Mouse (Mus musculus) hindbrain, embryonic 15.5 days (tissue): ENCODE results near the gene Foxp1. TPM values are rescaled to one million over a fixed set of nuclear protein-coding genes. Genes with fewer than 3 reads are reported as not detected.
A peak's percentile ranks its signal among the peaks of the same experiment; 100 is the strongest.

ENCODE experiments used
- ATAC-seq: fragments of 200-750 bp; cut with Nextera tagmentation; 2 replicates; pipeline ENCODE4 v1.8.0; 2017; ENCODE audit warnings: low read depth, moderate number of reproducible peaks, moderate TSS enrichment; ENCODE audit not compliant: low FRiP score
- H3K27ac ChIP-seq: fragments of 300-500 bp; sonication (generic); replicated peaks from 2 replicates; pipeline ENCODE4 v1.5.1; 2015; ENCODE audit warnings: mild to moderate bottlenecking, inconsistent platforms
- H3K27me3 ChIP-seq: fragments of 300-500 bp; sonication (generic); 2 replicates; pipeline ENCODE4 v1.6.1; 2015; ENCODE audit warnings: control low read depth, inconsistent platforms
- H3K36me3 ChIP-seq: fragments of 300-500 bp; sonication (generic); 2 replicates; pipeline ENCODE4 v1.6.1; 2015; ENCODE audit warnings: control low read depth, inconsistent platforms
- H3K4me1 ChIP-seq: fragments of 300-500 bp; sonication (generic); replicated peaks from 2 replicates; pipeline ENCODE4 v1.6.1; 2015; ENCODE audit warnings: control low read depth, inconsistent platforms
- H3K4me2 ChIP-seq: fragments of 300-500 bp; sonication (generic); 2 replicates; pipeline ENCODE4 v1.6.1; 2015; ENCODE audit warnings: moderate library complexity, mild to moderate bottlenecking, inconsistent platforms
- H3K4me3 ChIP-seq: fragments of 300-500 bp; sonication (generic); 2 replicates; pipeline ENCODE4 v1.5.1; 2015; ENCODE audit warnings: mild to moderate bottlenecking, inconsistent platforms
- H3K9ac ChIP-seq: fragments of 300-500 bp; sonication (generic); 2 replicates; pipeline ENCODE4 v1.6.1; 2015; ENCODE audit warnings: inconsistent platforms
- H3K9me3 ChIP-seq: fragments of 300-500 bp; sonication (generic); 2 replicates; pipeline ENCODE4 v1.6.1; 2016; ENCODE audit warnings: control low read depth, inconsistent platforms
- WGBS: fragments of 180-500 bp; shearing (Covaris S2); methylation state at CpG from one replicate; pipeline ENCODE4 v1.1.7; 2015; 5-methylcytosine and 5-hydroxymethylcytosine counted together
- polyA plus RNA-seq: library from polyadenylated mRNA; unstranded; fragments of >200 nt; fragmentation: Nextera tagmentation; extraction: Ambion mirVana; gene quantifications from 2 replicates; pipeline ENCODE4 v1.2.1, GENCODE M21; 2015

Gene Foxp1
- 61.6 and 74.2 TPM in 2 replicates for polyA plus RNA-seq

DNA sequence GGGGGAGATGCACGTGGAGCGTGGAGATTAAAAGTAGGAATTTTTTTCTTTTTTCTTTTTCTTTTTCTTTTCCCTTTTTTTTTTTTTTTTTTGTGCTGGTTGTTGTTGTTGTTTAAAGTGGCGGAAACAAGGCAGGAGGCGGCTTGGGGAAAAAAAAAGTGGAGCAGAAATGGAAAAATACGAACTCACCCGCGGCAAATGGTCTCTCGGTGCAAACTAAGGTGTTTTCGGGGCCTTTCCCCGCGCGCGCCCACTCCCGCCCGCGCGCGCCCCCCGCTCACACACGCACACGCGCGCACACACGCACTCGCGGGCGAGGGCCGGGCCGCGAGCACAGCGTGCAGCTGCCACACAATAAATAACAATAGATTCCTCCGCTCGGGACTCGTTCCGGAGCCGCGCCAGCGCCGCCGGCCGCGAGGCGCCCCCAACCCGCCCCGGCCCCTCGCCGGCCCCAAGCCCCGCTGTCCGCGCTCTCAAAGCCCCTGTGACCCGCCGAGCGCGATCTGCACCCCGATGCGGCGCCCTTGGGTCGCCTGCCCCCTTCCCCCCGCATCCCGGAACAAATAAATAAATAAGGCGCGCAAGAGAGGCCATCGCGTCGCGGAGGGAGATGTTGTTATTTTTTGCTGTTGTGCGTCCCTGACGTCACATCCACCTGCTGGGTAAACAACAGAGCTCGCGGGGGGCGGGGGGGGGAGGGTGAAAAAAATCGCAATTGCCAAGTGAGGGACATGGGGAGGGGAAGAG, at the start of gene Foxp1:
Gene Foxp1, minus strand, starts transcription at position 363 of the 750 bp plus-strand sequence.
- Histone ChIP-seq H3K36me3 (0 out of 2 replicates have a peak, but pooled peaks cover 3% of the 10 kb centered on the region), H3K27ac (peak within 1 kb of the TSS; percentile 100), H3K4me2 (peak within 1 kb of the TSS; percentile 99), H3K9me3 (no peaks in the 10 kb centered on the region), H3K4me1 (peaks cover 34% of the 10 kb centered on the region), H3K9ac (peak within 1 kb of the TSS; percentile 91), H3K4me3 (peak within 1 kb of the TSS; percentile 94), H3K27me3 (no peaks in the 10 kb centered on the region)
- WGBS = under 1% methylated on average over 72 of the region's 72 CpGs
- ATAC-seq = peak; percentile 39; the same call in 1 of the 2 replicates

DNA sequence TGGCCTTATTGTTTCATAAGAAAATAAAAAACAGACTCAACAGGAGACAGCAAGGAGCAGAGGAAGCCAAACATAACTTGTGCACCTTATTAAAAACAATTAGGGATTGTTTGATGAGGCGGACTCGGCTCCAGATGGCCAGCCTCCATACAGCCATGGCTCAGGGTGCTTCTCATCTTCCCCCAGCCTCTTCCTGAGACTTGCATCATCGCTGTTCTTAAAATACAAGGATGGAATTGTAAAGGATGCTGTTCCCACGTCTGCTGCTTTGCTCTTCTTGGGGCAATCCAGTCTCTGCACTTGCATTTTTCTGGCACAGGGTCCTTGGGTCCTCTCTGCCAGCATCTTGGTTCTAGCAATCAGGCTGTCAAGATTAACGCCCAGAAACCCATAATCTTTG, 49.5 kb upstream of the Foxp1 start:
- Histone ChIP-seq H3K9ac (no peak overlapping the region), H3K4me2 (no peak overlapping the region), H3K36me3 (no peaks in the 10 kb centered on the region), H3K4me3 (no peak overlapping the region), H3K27me3 (no peaks in the 10 kb centered on the region), H3K4me1 (no peaks in the 10 kb centered on the region), H3K27ac (no peak overlapping the region), H3K9me3 (no peaks in the 10 kb centered on the region)
- no peak for ATAC-seq
- WGBS = 79% methylated on average over 5 of the region's 5 CpGs

DNA sequence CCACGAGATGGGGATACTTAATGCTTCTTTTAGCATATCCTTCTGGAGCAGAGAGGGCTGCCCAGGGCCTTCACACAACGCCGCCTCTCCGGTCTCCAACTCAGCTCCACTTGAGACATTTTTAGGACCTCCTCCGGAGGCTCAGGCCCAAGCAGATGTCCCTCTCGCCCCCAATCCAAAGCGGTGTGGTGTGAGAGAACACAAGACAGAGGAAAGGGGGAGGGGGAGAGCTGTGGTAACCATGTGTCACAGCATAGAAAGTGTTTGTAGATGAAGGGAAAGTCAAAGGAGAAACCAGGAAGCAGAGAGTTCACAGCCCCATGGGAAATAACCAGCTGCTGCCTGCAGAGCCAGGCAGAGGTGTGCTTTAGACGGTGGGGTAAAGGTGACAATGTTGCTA, 44.4 kb upstream of the Foxp1 start:
- no peaks in the 10 kb centered on the region for H3K9me3 ChIP-seq
- no peak overlapping the region for H3K9ac ChIP-seq
- no peak for ATAC-seq
- no peak overlapping the region for H3K27ac ChIP-seq
- no peaks in the 10 kb centered on the region for H3K36me3 ChIP-seq
- H3K4me1 ChIP-seq = no peaks in the 10 kb centered on the region
- H3K27me3 ChIP-seq = no peaks in the 10 kb centered on the region
- no peak overlapping the region for H3K4me3 ChIP-seq
- 74% methylated on average over 8 of the region's 8 CpGs for WGBS
- H3K4me2 ChIP-seq = no peak overlapping the region

DNA sequence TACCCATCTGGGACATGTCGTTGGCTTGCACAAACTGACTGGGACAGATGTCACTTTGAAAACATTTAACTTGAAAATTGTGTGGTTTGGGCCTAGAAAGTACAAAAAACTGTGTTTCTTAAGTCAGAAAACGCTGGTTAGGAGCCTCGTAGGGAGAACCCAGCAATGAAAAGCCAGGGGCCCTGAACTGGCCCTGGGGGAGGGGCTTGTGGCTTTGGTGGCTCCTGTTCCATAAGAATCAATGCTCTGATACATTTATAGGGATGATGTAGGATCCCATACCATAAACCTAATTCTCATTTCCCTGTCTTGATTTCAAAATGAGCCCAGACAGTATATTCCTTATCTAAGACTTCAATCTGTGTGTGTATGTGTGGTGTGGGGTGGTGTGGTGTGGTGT, 42.2 kb upstream of the Foxp1 start:
- no peaks in the 10 kb centered on the region for H3K9me3 ChIP-seq
- no peaks in the 10 kb centered on the region for H3K36me3 ChIP-seq
- WGBS = 85% methylated on average over 3 of the region's 3 CpGs
- H3K4me2 ChIP-seq = no peak overlapping the region
- H3K27ac ChIP-seq = no peak overlapping the region
- no peak overlapping the region for H3K4me3 ChIP-seq
- ATAC-seq = no peak
- H3K27me3 ChIP-seq = no peaks in the 10 kb centered on the region
- no peak overlapping the region for H3K9ac ChIP-seq
- H3K4me1 ChIP-seq = no peaks in the 10 kb centered on the region

DNA sequence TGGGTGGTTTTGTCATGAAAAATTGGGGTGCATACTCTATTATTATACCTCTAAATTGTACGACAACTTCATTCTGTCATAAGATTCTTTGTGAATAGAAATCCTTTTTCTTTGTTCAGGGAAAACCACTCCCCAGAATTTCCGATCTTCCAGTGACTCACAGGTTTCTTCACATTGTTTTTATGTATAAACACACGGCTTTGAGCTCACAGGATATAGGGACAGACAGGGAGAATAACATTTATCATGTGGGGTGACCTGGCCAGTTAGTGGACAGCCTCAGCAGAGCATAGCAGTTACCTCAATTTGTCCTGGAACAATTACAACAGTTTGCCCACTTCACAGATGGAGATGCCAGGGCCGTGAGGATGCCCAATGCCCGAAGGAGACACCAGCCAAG, 34.4 kb upstream of the Foxp1 start:
- H3K4me3 ChIP-seq = no peak overlapping the region
- H3K9me3 ChIP-seq = no peaks in the 10 kb centered on the region
- no peak overlapping the region for H3K27ac ChIP-seq
- H3K9ac ChIP-seq = no peak overlapping the region
- no peaks in the 10 kb centered on the region for H3K27me3 ChIP-seq
- no peaks in the 10 kb centered on the region for H3K4me1 ChIP-seq
- no peaks in the 10 kb centered on the region for H3K36me3 ChIP-seq
- WGBS = 91% methylated on average over 5 of the region's 5 CpGs
- no peak overlapping the region for H3K4me2 ChIP-seq
- ATAC-seq = no peak

DNA sequence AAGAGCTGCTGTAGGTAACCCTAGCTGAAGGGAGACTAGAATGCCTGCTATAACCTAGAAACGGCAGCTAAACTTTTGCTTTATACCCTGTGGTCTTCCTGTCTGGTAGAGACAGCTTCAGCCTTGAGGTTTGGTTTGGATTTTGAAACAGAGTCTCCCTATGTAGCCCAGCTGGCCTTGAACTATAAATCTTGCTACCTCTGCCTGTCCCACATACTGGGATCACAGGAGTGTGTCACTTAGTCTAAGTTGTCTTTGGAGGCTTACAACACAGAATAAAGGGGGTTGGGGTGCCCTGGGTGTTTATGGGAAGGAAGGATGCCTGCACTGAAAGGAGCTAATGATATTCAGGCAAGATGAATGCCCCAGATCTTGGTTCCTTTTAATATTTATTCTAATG, 30.3 kb upstream of the Foxp1 start:
- Histone ChIP-seq H3K4me3 (no peak overlapping the region), H3K27ac (no peak overlapping the region), H3K9me3 (no peaks in the 10 kb centered on the region; the same call in 1 of the 2 replicates), H3K36me3 (no peaks in the 10 kb centered on the region), H3K4me2 (no peak overlapping the region), H3K9ac (no peak overlapping the region), H3K27me3 (no peaks in the 10 kb centered on the region), H3K4me1 (no peaks in the 10 kb centered on the region)
- no peak for ATAC-seq
- 87% methylated on average over 1 of the region's 1 CpGs for WGBS

DNA sequence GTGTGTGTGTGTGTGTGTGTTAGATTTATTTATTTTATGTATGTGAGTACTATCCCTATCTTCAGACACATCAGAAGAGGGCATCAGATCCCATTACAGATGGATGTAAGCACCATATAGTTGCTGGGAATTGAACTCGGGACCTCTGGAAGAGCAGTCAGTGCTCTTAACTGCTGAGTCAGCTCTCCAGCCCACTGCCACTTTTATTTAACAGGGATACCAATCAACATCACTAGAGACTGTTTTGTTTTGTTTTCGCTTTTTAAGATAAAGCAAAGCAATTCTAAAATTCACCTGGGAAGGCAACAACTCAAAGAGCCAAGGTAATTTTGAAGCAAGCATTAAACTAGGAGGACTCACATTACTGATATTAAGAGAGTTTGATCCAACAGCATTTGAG, 23.9 kb upstream of the Foxp1 start:
- Histone ChIP-seq H3K9me3 (no peaks in the 10 kb centered on the region; the same call in 1 of the 2 replicates), H3K27ac (no peak overlapping the region), H3K4me2 (no peak overlapping the region), H3K27me3 (no peaks in the 10 kb centered on the region), H3K4me3 (no peak overlapping the region), H3K36me3 (no peaks in the 10 kb centered on the region), H3K9ac (no peak overlapping the region), H3K4me1 (no peaks in the 10 kb centered on the region)
- no peak for ATAC-seq
- 92% methylated on average over 2 of the region's 2 CpGs for WGBS

DNA sequence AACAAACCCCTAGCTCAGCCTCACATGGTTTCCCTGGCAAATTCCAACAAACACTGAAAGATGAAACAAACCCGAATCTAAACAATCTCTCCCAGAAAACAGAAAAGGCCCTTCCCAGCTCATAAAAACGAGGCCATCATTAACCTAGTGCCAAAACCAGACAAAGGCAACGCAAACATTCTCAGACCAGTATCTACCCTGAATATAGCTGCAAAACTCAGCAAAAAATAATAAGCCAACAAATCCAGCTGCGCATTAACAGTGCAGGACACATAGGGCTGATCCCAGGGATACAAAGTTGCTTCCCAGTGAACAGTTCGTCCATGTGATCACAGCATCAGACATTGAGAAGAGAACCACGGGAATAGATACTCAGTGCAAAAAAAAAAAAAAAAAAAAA, 22.9 kb upstream of the Foxp1 start:
- no peak for ATAC-seq
- H3K4me3 ChIP-seq = no peak overlapping the region
- no peaks in the 10 kb centered on the region for H3K4me1 ChIP-seq
- no peak overlapping the region for H3K27ac ChIP-seq
- no peaks in the 10 kb centered on the region; the same call in 1 of the 2 replicates for H3K9me3 ChIP-seq
- H3K27me3 ChIP-seq = no peaks in the 10 kb centered on the region
- H3K9ac ChIP-seq = no peak overlapping the region
- no peak overlapping the region for H3K4me2 ChIP-seq
- WGBS = 71% methylated on average over 6 of the region's 6 CpGs
- H3K36me3 ChIP-seq = no peaks in the 10 kb centered on the region

DNA sequence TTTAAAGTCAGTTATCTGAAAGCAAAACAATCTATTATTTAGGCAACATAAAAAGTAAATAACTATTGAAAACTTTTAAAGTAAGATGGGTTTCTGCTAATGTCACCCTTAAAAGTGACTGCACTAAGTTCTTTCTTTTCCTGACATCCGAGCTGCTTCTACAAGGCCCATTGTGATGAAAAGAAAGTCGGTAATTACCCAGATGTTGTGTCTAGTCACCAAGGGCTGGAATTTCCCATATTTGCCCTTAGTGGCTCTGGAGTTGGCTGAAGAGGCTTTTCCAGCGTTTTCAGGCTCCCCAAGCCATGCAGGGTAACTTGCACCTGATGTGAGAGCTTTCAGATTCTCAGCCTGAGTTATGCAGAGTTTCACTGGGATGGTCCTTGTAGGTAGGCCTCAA, 18.6 kb upstream of the Foxp1 start:
- no peak overlapping the region for H3K4me3 ChIP-seq
- H3K27ac ChIP-seq = no peak overlapping the region
- no peak overlapping the region for H3K9ac ChIP-seq
- no peaks in the 10 kb centered on the region for H3K27me3 ChIP-seq
- no peaks in the 10 kb centered on the region for H3K4me1 ChIP-seq
- H3K4me2 ChIP-seq = no peak overlapping the region
- no peak for ATAC-seq
- no peaks in the 10 kb centered on the region for H3K36me3 ChIP-seq
- WGBS = 52% methylated on average over 3 of the region's 3 CpGs
- no peaks in the 10 kb centered on the region for H3K9me3 ChIP-seq

DNA sequence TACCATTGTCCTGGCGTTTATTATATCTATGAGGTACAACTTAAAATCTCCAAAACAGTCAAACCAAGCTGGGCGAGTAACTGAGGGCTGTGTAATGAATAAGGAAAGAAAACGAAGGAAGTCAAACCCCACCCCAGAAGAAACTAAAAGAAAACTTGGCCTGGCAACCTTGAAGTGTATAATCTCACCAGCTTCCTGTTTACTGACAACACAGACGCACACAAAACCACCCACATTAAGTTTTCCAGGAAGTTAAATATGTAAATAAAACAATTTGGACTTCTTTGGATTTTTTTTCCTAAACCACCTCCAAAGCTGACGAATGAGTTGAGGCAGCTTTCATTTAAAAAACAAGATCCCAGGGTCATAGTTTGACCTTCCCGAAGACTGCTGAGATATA, 18.1 kb upstream of the Foxp1 start:
- no peak overlapping the region for H3K4me2 ChIP-seq
- H3K9me3 ChIP-seq = no peaks in the 10 kb centered on the region
- H3K9ac ChIP-seq = no peak overlapping the region
- H3K27me3 ChIP-seq = no peaks in the 10 kb centered on the region
- no peaks in the 10 kb centered on the region for H3K36me3 ChIP-seq
- H3K4me3 ChIP-seq = no peak overlapping the region
- WGBS = 82% methylated on average over 6 of the region's 6 CpGs
- H3K4me1 ChIP-seq = no peaks in the 10 kb centered on the region
- no peak overlapping the region for H3K27ac ChIP-seq
- ATAC-seq = no peak

DNA sequence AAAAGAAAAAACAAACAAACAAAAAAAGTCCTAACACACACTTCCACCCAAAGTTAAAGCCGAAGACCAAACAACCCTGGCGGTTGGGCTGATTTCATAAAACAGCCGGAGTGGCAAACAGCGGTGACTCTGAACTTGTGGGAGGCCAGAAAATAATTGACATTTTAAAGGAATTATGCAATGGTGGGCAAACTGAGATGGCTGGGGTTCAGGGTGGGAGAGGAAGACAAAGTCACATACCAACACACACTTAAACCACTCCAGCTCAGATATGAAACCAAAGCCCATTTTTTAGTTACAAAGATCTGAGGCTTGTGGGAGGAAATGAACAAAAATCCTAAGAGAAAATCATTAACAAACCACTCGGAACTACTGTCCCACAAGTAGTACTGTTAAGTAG, 17.6 kb upstream of the Foxp1 start:
- 84% methylated on average over 5 of the region's 5 CpGs for WGBS
- H3K9ac ChIP-seq = no peak overlapping the region
- H3K4me3 ChIP-seq = no peak overlapping the region
- no peaks in the 10 kb centered on the region for H3K36me3 ChIP-seq
- no peaks in the 10 kb centered on the region for H3K9me3 ChIP-seq
- H3K4me1 ChIP-seq = no peaks in the 10 kb centered on the region
- H3K27me3 ChIP-seq = no peaks in the 10 kb centered on the region
- no peak overlapping the region for H3K27ac ChIP-seq
- ATAC-seq = no peak
- H3K4me2 ChIP-seq = no peak overlapping the region

DNA sequence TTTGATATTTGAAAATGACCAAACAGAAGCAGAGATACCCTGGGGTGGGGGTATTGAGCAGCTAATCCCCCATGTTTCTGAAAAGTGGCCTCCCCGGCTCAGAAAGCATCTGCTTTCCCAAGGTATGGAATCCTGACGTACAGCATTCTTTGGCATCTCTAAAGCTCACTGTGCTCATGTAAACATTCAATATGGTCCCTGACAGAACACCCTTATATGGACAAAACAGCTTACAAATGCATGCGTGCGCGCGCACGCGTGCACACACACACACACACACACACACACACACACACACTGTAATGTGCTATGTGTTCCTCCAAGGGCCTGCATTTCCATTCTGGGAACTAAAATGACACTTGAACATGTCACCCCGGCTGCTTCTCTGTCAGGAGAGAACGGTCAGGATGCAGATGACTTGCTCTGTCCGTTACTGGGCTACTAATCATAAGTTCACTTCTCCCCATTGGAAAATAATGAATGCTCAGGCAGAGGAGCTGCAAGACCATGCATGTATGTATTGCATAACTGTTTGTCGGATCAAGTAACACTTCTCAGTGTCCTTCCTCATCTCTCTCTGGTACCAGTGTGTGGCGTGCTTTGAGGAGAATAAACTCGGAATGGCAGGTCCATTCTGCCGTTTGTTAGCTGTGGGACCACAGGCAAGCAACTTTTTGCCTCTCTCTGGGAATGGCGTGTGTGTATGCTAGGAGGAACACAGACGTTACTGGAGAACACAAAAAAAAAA, 15.8 kb upstream of the Foxp1 start:
- Histone ChIP-seq H3K4me2 (no peak overlapping the region), H3K9me3 (no peaks in the 10 kb centered on the region)
- 89% methylated on average over 17 of the region's 17 CpGs for WGBS

More for the DNA sequence above, 15.8 kb upstream of the Foxp1 start:
- Histone ChIP-seq H3K36me3 (no peaks in the 10 kb centered on the region), H3K27me3 (no peaks in the 10 kb centered on the region), H3K4me1 (no peaks in the 10 kb centered on the region), H3K9ac (no peak overlapping the region), H3K4me3 (no peak overlapping the region), H3K27ac (no peak overlapping the region)
- no peak for ATAC-seq
